Mouse (Mus musculus) hindbrain, embryonic 16.5 days (tissue): ENCODE data around the gene Il12a. TPM values are rescaled to one million over a fixed set of nuclear protein-coding genes. Genes with fewer than 3 reads are reported as not detected.

Experiments used
- ATAC-seq: fragments of 200-750 bp; cut with Nextera tagmentation; 2 replicates; pipeline ENCODE4 v1.8.0; 2017; ENCODE audit warnings: moderate TSS enrichment, moderate library complexity
- H3K27ac ChIP-seq: fragments of 300-500 bp; sonication (generic); 2 replicates; pipeline ENCODE4 v1.5.1; 2014; ENCODE audit warnings: low read depth, mild to moderate bottlenecking, control low read depth, low read length, moderate library complexity
- H3K27me3 ChIP-seq: fragments of 300-500 bp; sonication (generic); replicated peaks from 2 replicates; pipeline ENCODE4 v1.6.1; 2014; ENCODE audit warnings: low read length; ENCODE audit not compliant: control insufficient read depth, insufficient read depth
- H3K36me3 ChIP-seq: fragments of 300-500 bp; sonication (generic); 2 replicates; pipeline ENCODE4 v1.6.1; 2014; ENCODE audit warnings: mild to moderate bottlenecking, low read length, moderate library complexity, mixed read lengths; ENCODE audit not compliant: control insufficient read depth, insufficient read depth
- H3K4me1 ChIP-seq: fragments of 300-500 bp; sonication (generic); 2 replicates; pipeline ENCODE4 v1.6.1; 2014; ENCODE audit warnings: low read depth, low read length; ENCODE audit not compliant: control insufficient read depth, insufficient read depth
- H3K4me2 ChIP-seq: fragments of 300-500 bp; sonication (generic); 2 replicates; pipeline ENCODE4 v1.6.1; 2014; ENCODE audit warnings: mild to moderate bottlenecking, low read length, control low read depth, moderate library complexity
- H3K4me3 ChIP-seq: fragments of 300-500 bp; sonication (generic); 2 replicates; pipeline ENCODE4 v1.5.1; 2014; ENCODE audit warnings: mild to moderate bottlenecking, low read length, control low read depth, moderate library complexity
- H3K9ac ChIP-seq: fragments of 300-500 bp; sonication (generic); 2 replicates; pipeline ENCODE4 v1.6.1; 2014; ENCODE audit warnings: low read depth, mild to moderate bottlenecking, control low read depth, low read length, moderate library complexity
- H3K9me3 ChIP-seq: fragments of 300-500 bp; sonication (generic); 2 replicates; pipeline ENCODE4 v1.6.1; 2014; ENCODE audit warnings: mild to moderate bottlenecking, low read length, moderate library complexity; ENCODE audit not compliant: control insufficient read depth
- WGBS: fragments of 180-500 bp; shearing (Covaris S2); extraction: QIAGEN DNeasy Blood & Tissue Kit; methylation state at CpG from one replicate; pipeline ENCODE4 v1.1.7; 2014; 5-methylcytosine and 5-hydroxymethylcytosine counted together
- polyA plus RNA-seq: library from polyadenylated mRNA; unstranded; fragments of >200 nt; fragmentation: Nextera tagmentation; extraction: Ambion mirVana; gene quantifications from 2 replicates; pipeline ENCODE4 v1.2.1, GENCODE M21; 2015

Gene Il12a
- polyA plus RNA-seq, 1 experiment from 2014 or later, result 0.28 TPM

- Histone ChIP-seq H3K4me2 (no peak overlapping the region), H3K36me3 (no peaks in the 10 kb centered on the region), H3K27ac (no peak overlapping the region), H3K4me3 (no peak overlapping the region), H3K9ac (no peak overlapping the region), H3K27me3 (no peaks in the 10 kb centered on the region), H3K9me3 (no peaks in the 10 kb centered on the region), H3K4me1 (no peaks in the 10 kb centered on the region)
- 84% methylated on average over 5 of the region's 5 CpGs for WGBS
- ATAC-seq, result no peak
Observed at GRCm38 (mm10) chr3:68662386-68662785, 28.1 kb upstream of the Il12a start.

- Histone ChIP-seq H3K4me2 (no peak overlapping the region), H3K27ac (no peak overlapping the region), H3K9me3 (no peaks in the 10 kb centered on the region), H3K4me1 (no peaks in the 10 kb centered on the region), H3K27me3 (no peaks in the 10 kb centered on the region), H3K9ac (no peak overlapping the region), H3K36me3 (no peaks in the 10 kb centered on the region), H3K4me3 (no peak overlapping the region)
- WGBS, result 48% methylated on average over 6 of the region's 6 CpGs
- ATAC-seq, result no peak
Observed at GRCm38 (mm10) chr3:68664337-68664736, 26.1 kb upstream of the Il12a start.

- Histone ChIP-seq H3K9me3 (no peaks in the 10 kb centered on the region), H3K4me2 (no peak overlapping the region), H3K27me3 (no peaks in the 10 kb centered on the region), H3K4me1 (no peaks in the 10 kb centered on the region), H3K4me3 (no peak overlapping the region), H3K9ac (no peak overlapping the region), H3K27ac (no peak overlapping the region), H3K36me3 (no peaks in the 10 kb centered on the region)
- 93% methylated on average over 7 of the region's 7 CpGs for WGBS
- ATAC-seq, result no peak
Observed at GRCm38 (mm10) chr3:68666377-68666776, 24.1 kb upstream of the Il12a start.

GRCm38 (mm10) chr3:68667852-68668251, 22.6 kb upstream of the Il12a start:
- WGBS, result 88% methylated on average over 1 of the region's 1 CpGs
- Histone ChIP-seq H3K4me1 (no peaks in the 10 kb centered on the region), H3K27ac (no peak overlapping the region), H3K9ac (no peak overlapping the region), H3K27me3 (no peaks in the 10 kb centered on the region), H3K9me3 (no peaks in the 10 kb centered on the region), H3K36me3 (no peaks in the 10 kb centered on the region), H3K4me2 (no peak overlapping the region), H3K4me3 (no peak overlapping the region)
- ATAC-seq, result no peak; the same call in 1 of the 2 replicates

GRCm38 (mm10) chr3:68669418-68669974, 20.9 kb upstream of the Il12a start:
- H3K4me3 ChIP-seq, result no peak overlapping the region
- no peak overlapping the region for H3K4me2 ChIP-seq
- no peaks in the 10 kb centered on the region for H3K9me3 ChIP-seq
- H3K4me1 ChIP-seq, result no peaks in the 10 kb centered on the region
- H3K9ac ChIP-seq, result no peak overlapping the region
- H3K27ac ChIP-seq, result no peak overlapping the region
- H3K36me3 ChIP-seq, result no peaks in the 10 kb centered on the region
- WGBS, result 88% methylated on average over 5 of the region's 5 CpGs
- H3K27me3 ChIP-seq, result no peaks in the 10 kb centered on the region
- ATAC-seq, result no peak

- Histone ChIP-seq H3K4me1 (no peaks in the 10 kb centered on the region), H3K9ac (no peak overlapping the region), H3K27ac (no peak overlapping the region), H3K4me3 (no peak overlapping the region), H3K27me3 (no peaks in the 10 kb centered on the region), H3K4me2 (no peak overlapping the region), H3K36me3 (no peaks in the 10 kb centered on the region), H3K9me3 (no peaks in the 10 kb centered on the region)
- WGBS, result 80% methylated on average over 2 of the region's 2 CpGs
- ATAC-seq, result no peak
Observed at GRCm38 (mm10) chr3:68674721-68675120, 15.7 kb upstream of the Il12a start.

DNA sequence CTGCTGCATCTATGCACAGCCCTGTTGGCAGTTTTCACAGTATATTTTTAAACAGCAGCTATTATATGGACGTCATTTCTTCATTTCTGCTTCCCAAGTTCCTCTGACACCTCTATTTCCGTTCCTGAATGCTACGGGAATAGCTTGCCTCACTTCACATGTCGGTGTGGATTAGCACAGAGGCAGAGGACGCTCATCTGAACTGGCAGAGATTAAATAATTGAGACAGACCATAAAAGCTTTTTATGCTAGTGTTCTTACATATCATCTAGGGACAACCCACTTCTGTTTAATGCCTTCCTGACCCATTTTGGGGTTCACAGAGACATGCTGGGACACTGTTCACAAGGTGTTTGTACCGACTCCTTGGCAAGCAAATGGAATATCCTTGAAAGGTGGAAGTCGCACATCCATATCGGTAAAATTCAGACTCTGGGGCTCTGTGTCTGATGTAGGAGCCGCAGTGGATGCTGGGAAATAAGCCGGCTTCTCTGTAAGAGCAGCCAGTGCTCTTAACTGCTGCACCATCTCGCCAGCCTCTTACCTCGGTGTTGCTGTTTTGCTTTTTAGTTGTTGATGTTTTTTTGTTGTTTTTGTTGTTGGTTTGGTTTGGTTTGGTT, 15.1 kb upstream of the Il12a start:
- no peak overlapping the region for H3K4me3 ChIP-seq
- H3K27me3 ChIP-seq, result no peaks in the 10 kb centered on the region
- H3K27ac ChIP-seq, result no peak overlapping the region
- WGBS, result 85% methylated on average over 12 of the region's 12 CpGs
- H3K36me3 ChIP-seq, result no peaks in the 10 kb centered on the region
- H3K4me1 ChIP-seq, result no peaks in the 10 kb centered on the region
- H3K4me2 ChIP-seq, result no peak overlapping the region
- no peak overlapping the region for H3K9ac ChIP-seq
- ATAC-seq, result no peak
- no peaks in the 10 kb centered on the region for H3K9me3 ChIP-seq

DNA sequence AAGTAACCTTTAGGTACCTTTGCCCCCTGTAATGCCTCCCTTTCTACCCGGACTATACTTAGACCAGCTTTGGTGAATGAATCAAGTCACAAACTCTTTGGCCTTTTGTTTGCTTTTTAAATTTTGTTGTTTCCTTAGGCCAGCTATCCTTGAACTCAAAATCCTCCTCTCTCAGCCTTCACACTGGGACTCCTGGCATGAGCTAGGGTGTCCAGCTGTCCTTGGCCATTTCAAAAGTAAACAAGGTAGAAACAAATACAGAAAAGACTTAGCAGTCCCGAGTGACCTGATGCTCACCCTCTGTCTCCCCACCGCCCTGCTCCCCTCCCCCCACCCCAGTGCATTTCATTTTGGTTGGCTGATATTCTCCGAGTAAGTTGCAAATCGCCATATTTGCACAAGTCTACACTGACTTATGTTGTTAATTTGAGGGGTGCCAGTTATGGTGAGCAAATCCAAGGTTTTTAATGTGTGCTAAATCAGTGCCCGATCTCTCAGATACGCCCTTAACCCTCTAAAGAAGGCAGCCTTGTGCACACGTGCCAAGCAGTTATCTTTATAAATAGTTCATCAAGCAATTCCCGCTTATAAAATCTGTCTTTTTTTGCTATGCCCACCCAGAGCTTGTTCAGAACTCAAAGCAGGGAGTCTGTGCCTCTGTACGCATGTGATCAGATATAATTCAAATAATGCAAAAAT, 14.3 kb upstream of the Il12a start:
- H3K9ac ChIP-seq, result no peak overlapping the region
- H3K27me3 ChIP-seq, result no peaks in the 10 kb centered on the region
- 77% methylated on average over 10 of the region's 10 CpGs for WGBS
- H3K27ac ChIP-seq, result no peak overlapping the region
- H3K4me1 ChIP-seq, result no peaks in the 10 kb centered on the region
- no peak overlapping the region for H3K4me3 ChIP-seq
- no peaks in the 10 kb centered on the region for H3K9me3 ChIP-seq
- H3K36me3 ChIP-seq, result no peaks in the 10 kb centered on the region
- H3K4me2 ChIP-seq, result no peak overlapping the region
- ATAC-seq, result no peak

DNA sequence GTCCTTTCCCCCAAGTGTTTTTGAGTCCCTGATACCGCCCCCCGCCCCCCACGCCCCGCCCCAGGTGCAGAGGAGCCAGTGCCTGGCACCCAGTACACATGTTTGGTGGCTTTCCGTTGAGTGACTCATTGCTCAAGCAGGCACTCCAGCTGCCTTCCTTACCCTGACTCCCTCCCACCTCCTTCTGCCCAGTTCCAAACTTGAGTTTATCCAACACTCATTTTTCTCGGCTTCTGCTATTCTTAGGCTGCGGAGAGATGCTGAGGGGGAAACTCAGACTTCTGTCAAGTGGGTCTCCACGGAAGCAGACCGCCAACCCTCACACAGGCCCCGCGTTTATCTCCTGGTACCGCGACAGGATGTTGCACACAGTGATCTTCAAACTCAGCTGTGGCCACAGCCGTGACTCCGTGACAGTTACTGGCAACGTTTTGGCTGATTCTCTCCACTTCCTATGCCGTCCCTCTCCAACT, 13.6 kb upstream of the Il12a start:
- 52% methylated on average over 17 of the region's 17 CpGs for whole genome bisulfite sequencing
- Histone ChIP-seq H3K9ac (no peak overlapping the region), H3K27me3 (no peaks in the 10 kb centered on the region), H3K4me1 (no peaks in the 10 kb centered on the region), H3K36me3 (no peaks in the 10 kb centered on the region), H3K27ac (no peak overlapping the region), H3K4me3 (no peak overlapping the region), H3K4me2 (peak overlapping the region; percentile 23), H3K9me3 (no peaks in the 10 kb centered on the region)
- ATAC-seq, result no peak; the same call in 1 of the 2 replicates
